Mouse (Mus musculus): ENCODE measurements around the gene Prdx2. TPM values are rescaled to one million over a fixed set of nuclear protein-coding genes. Genes with fewer than 3 reads are reported as not detected.

The Prdx2 gene
- total RNA-seq, 1 experiment: 328 TPM

GRCm38 (mm10) chr8:84978248-84978940, 9.0 kb downstream of the Prdx2 start, which contains the start of gene Junb:
Gene Junb (minus strand): TSS chr8:84978718.
- H3K27ac ChIP-seq (ENCODE audit: insufficient read depth, low read depth, low read length, poor library complexity, severe bottlenecking): peak within 1 kb of the TSS; percentile 70
- peak within 1 kb of the TSS; percentile 59 to 83 for H3K4me3 ChIP-seq (ENCODE audit: insufficient read depth in 1 of 2, low read depth in 1 of 2, low read length in 2 of 2, poor library complexity in 1 of 2, severe bottlenecking in 1 of 2)
- no peaks in the 10 kb centered on the region for H3K9me3 ChIP-seq (ENCODE audit: control insufficient read depth, insufficient read depth, low read depth, low read length)
- peak within 1 kb of the TSS; percentile 86 for H3K9ac ChIP-seq (ENCODE audit: insufficient read depth, low read depth, low read length, poor library complexity, severe bottlenecking)
- peaks cover 3% of the 10 kb centered on the region for H3K36me3 ChIP-seq (ENCODE audit: control insufficient read depth, insufficient read depth, low read length, poor library complexity, severe bottlenecking)
- H3K4me1 ChIP-seq (ENCODE audit: control insufficient read depth in 2 of 2, insufficient read depth in 2 of 2, low read length in 2 of 2, poor library complexity in 1 of 2): peaks cover 7 to 16% of the 10 kb centered on the region in 2 experiments; a peak in 3 of 4 replicates
- DNase-seq (ENCODE audit: low read depth, low spot score): no peak
- in situ Hi-C loops (cut with MboI; ENCODE audit: low sequenced_read_pairs in 2 of 2, unreplicated experiment in 2 of 2): no loop called here
- TF ChIP-seq ZC3H11A (IDR thresholded peaks at IDR 0.05; ENCODE audit: borderline replicate concordance, low read depth, low read length) (no peak), HCFC1 (IDR thresholded peaks at IDR 0.05; ENCODE audit: borderline replicate concordance, insufficient read depth, low read length) (no peak), MAFK (IDR thresholded peaks at IDR 0.05; ENCODE audit: insufficient read depth, low read depth, low read length) (no peak), CHD2 (IDR thresholded peaks at IDR 0.05; ENCODE audit: low read depth, low read length) (no peak), ZNF384 (IDR thresholded peaks at IDR 0.05; ENCODE audit: low read depth, low read length) (no peak)

- Histone ChIP-seq H3K4me1 (ENCODE audit: control insufficient read depth in 2 of 2, insufficient read depth in 2 of 2, low read length in 2 of 2, poor library complexity in 1 of 2) (peaks cover 11 to 25% of the 10 kb centered on the region in 2 experiments; a peak in 3 of 4 replicates), H3K4me3 (ENCODE audit: insufficient read depth in 1 of 2, low read depth in 1 of 2, low read length in 2 of 2, poor library complexity in 1 of 2, severe bottlenecking in 1 of 2) (peak overlapping the region; percentile 64 to 77), H3K9me3 (ENCODE audit: control insufficient read depth, insufficient read depth, low read depth, low read length) (no peaks in the 10 kb centered on the region), H3K36me3 (ENCODE audit: control insufficient read depth, insufficient read depth, low read length, poor library complexity, severe bottlenecking) (no peaks in the 10 kb centered on the region), H3K27ac (ENCODE audit: insufficient read depth, low read depth, low read length, poor library complexity, severe bottlenecking) (peak overlapping the region; percentile 70), H3K9ac (ENCODE audit: insufficient read depth, low read depth, low read length, poor library complexity, severe bottlenecking) (peak overlapping the region; percentile 57)
- 0 out of 2 replicates have a peak, but pooled peaks have one; percentile 46 for TF ChIP-seq HCFC1 (IDR thresholded peaks at IDR 0.05; ENCODE audit: borderline replicate concordance, insufficient read depth, low read length)
- TF ChIP-seq MAFK (IDR thresholded peaks at IDR 0.05; ENCODE audit: insufficient read depth, low read depth, low read length): no peak
- DNase-seq (ENCODE audit: low read depth, low spot score): no peak
- in situ Hi-C loops (cut with MboI; ENCODE audit: low sequenced_read_pairs in 2 of 2, unreplicated experiment in 2 of 2): no loop called here
These were observed 10.4 kb downstream of the Prdx2 start for GRCm38 (mm10) chr8:84979599-84980421.

- H3K36me3 ChIP-seq (ENCODE audit: control insufficient read depth, insufficient read depth, low read length, poor library complexity, severe bottlenecking): no peaks in the 10 kb centered on the region
- in situ Hi-C loops (cut with MboI; ENCODE audit: low sequenced_read_pairs in 2 of 2, unreplicated experiment in 2 of 2): no loop called here
- TF ChIP-seq MAFK (IDR thresholded peaks at IDR 0.05; ENCODE audit: insufficient read depth, low read depth, low read length) (no peak), HCFC1 (IDR thresholded peaks at IDR 0.05; ENCODE audit: borderline replicate concordance, insufficient read depth, low read length) (no peak), CHD2 (IDR thresholded peaks at IDR 0.05; ENCODE audit: low read depth, low read length) (no peak), ZC3H11A (IDR thresholded peaks at IDR 0.05; ENCODE audit: borderline replicate concordance, low read depth, low read length) (no peak), ZNF384 (IDR thresholded peaks at IDR 0.05; ENCODE audit: low read depth, low read length) (no peak)
- peak overlapping the region; percentile 36 for H3K9ac ChIP-seq (ENCODE audit: insufficient read depth, low read depth, low read length, poor library complexity, severe bottlenecking)
- no peak for DNase-seq (ENCODE audit: low read depth, low spot score)
- H3K4me1 ChIP-seq (ENCODE audit: control insufficient read depth in 2 of 2, insufficient read depth in 2 of 2, low read length in 2 of 2, poor library complexity in 1 of 2): peaks cover 6 to 25% of the 10 kb centered on the region in 2 experiments; a peak in 3 of 4 replicates
- H3K27ac ChIP-seq (ENCODE audit: insufficient read depth, low read depth, low read length, poor library complexity, severe bottlenecking): peak overlapping the region; percentile 44
- H3K9me3 ChIP-seq (ENCODE audit: control insufficient read depth, insufficient read depth, low read depth, low read length): no peaks in the 10 kb centered on the region
- peak overlapping the region; percentile 64 to 77 for H3K4me3 ChIP-seq (ENCODE audit: insufficient read depth in 1 of 2, low read depth in 1 of 2, low read length in 2 of 2, poor library complexity in 1 of 2, severe bottlenecking in 1 of 2)
These were observed 11.4 kb downstream of the Prdx2 start for GRCm38 (mm10) chr8:84980622-84981358.

GRCm38 (mm10) chr8:84981644-84982498, 12.5 kb downstream of the Prdx2 start:
- no peaks in the 10 kb centered on the region for H3K9me3 ChIP-seq (ENCODE audit: control insufficient read depth, insufficient read depth, low read depth, low read length)
- TF ChIP-seq CHD2 (IDR thresholded peaks at IDR 0.05; ENCODE audit: low read depth, low read length) (no peak), MAFK (IDR thresholded peaks at IDR 0.05; ENCODE audit: insufficient read depth, low read depth, low read length) (no peak), ZC3H11A (IDR thresholded peaks at IDR 0.05; ENCODE audit: borderline replicate concordance, low read depth, low read length) (no peak), ZNF384 (IDR thresholded peaks at IDR 0.05; ENCODE audit: low read depth, low read length) (no peak), HCFC1 (IDR thresholded peaks at IDR 0.05; ENCODE audit: borderline replicate concordance, insufficient read depth, low read length) (no peak)
- H3K9ac ChIP-seq (ENCODE audit: insufficient read depth, low read depth, low read length, poor library complexity, severe bottlenecking): no peak overlapping the region; the same call in 1 of the 2 replicates
- peaks cover 11 to 25% of the 10 kb centered on the region in 2 experiments for H3K4me1 ChIP-seq (ENCODE audit: control insufficient read depth in 2 of 2, insufficient read depth in 2 of 2, low read length in 2 of 2, poor library complexity in 1 of 2)
- no peak overlapping the region for H3K27ac ChIP-seq (ENCODE audit: insufficient read depth, low read depth, low read length, poor library complexity, severe bottlenecking)
- in situ Hi-C loops (cut with MboI; ENCODE audit: low sequenced_read_pairs in 2 of 2, unreplicated experiment in 2 of 2): no loop called here
- DNase-seq (ENCODE audit: low read depth, low spot score): no peak
- no peak overlapping the region for H3K4me3 ChIP-seq (ENCODE audit: insufficient read depth in 1 of 2, low read depth in 1 of 2, low read length in 2 of 2, poor library complexity in 1 of 2, severe bottlenecking in 1 of 2)
- no peaks in the 10 kb centered on the region for H3K36me3 ChIP-seq (ENCODE audit: control insufficient read depth, insufficient read depth, low read length, poor library complexity, severe bottlenecking)
